Mouse (Mus musculus) gastrocnemius, adult 18-20 months (tissue): Measurements from ENCODE around the gene Gm20671. TPM values are rescaled to one million over a fixed set of nuclear protein-coding genes. Genes with fewer than 3 reads are reported as not detected.
"Not testable (repeated sequence)": the region's sequence is repeated elsewhere in the genome, so short reads cannot be mapped to it uniquely, and the experiment has no call there.

Source experiments
- DNase-seq: peaks from one replicate; pipeline ENCODE4 v3.0.0; 2021; ENCODE audit warnings: low spot score
- total RNA-seq, 2 experiments: library from RNA; stranded (reverse); gene quantifications; 2 replicates each; pipeline ENCODE4 v1.2.3; 2021

Gene Gm20671
- total RNA-seq, 2 experiments from 2014 or later = 1.1 TPM; not detected in 1

- DNase-seq = no peak
Observed at GRCm38 (mm10) chr5:32735779-32736178, 91.1 kb downstream of the Gm20671 start.

GRCm38 (mm10) chr5:32733892-32734291 lies 93.0 kb downstream of the Gm20671 start:
- DNase-seq = not testable (repeated sequence)

- no peak for DNase-seq
Observed at GRCm38 (mm10) chr5:32728851-32729250, 98.1 kb downstream of the Gm20671 start.

- DNase-seq = no peak
Observed at GRCm38 (mm10) chr5:32728300-32728699, 98.6 kb downstream of the Gm20671 start.

- DNase-seq = not testable (repeated sequence)
Observed at GRCm38 (mm10) chr5:32725397-32725796, 101.5 kb downstream of the Gm20671 start.

GRCm38 (mm10) chr5:32723981-32724380 lies 102.9 kb downstream of the Gm20671 start:
- no peak for DNase-seq

- not testable (repeated sequence) for DNase-seq
Observed at GRCm38 (mm10) chr5:32722711-32723110, 104.2 kb downstream of the Gm20671 start.

- DNase-seq = no peak
Observed at GRCm38 (mm10) chr5:32722263-32722662, 104.6 kb downstream of the Gm20671 start.

- no peak for DNase-seq
Observed at GRCm38 (mm10) chr5:32721316-32721715, 105.6 kb downstream of the Gm20671 start.

- no peak for DNase-seq
Observed at GRCm38 (mm10) chr5:32720416-32720815, 106.5 kb downstream of the Gm20671 start.

- DNase-seq = no peak
Observed at GRCm38 (mm10) chr5:32718916-32719315, 108.0 kb downstream of the Gm20671 start.

- DNase-seq = no peak
Observed at GRCm38 (mm10) chr5:32717726-32718125, 109.2 kb downstream of the Gm20671 start.

GRCm38 (mm10) chr5:32713703-32714467 lies 113.0 kb downstream of the Gm20671 start:
- peak; percentile 91 for DNase-seq

- DNase-seq = no peak
Observed at GRCm38 (mm10) chr5:32713042-32713702, 113.7 kb downstream of the Gm20671 start.

GRCm38 (mm10) chr5:32712221-32713041 lies 114.5 kb downstream of the Gm20671 start:
- DNase-seq = no peak

- DNase-seq = no peak
Observed at GRCm38 (mm10) chr5:32711485-32711884, 115.4 kb downstream of the Gm20671 start.

GRCm38 (mm10) chr5:32706226-32706780 lies 120.6 kb downstream of the Gm20671 start:
- DNase-seq = no peak

GRCm38 (mm10) chr5:32697208-32697867 lies 129.6 kb downstream of the Gm20671 start:
- no peak for DNase-seq

GRCm38 (mm10) chr5:32693411-32693810 lies 133.5 kb downstream of the Gm20671 start:
- no peak for DNase-seq
